Mouse (Mus musculus): ENCODE measurements around the gene Gm20390. TPM values are rescaled to one million over a fixed set of nuclear protein-coding genes. Genes with fewer than 3 reads are reported as not detected.
"Not testable (repeated sequence)": the region's sequence is repeated elsewhere in the genome, so short reads cannot be mapped to it uniquely, and the experiment has no call there.

Gm20390 gene
- total RNA-seq, 1 experiment from 2014 or later, result 1.9 TPM

DNA sequence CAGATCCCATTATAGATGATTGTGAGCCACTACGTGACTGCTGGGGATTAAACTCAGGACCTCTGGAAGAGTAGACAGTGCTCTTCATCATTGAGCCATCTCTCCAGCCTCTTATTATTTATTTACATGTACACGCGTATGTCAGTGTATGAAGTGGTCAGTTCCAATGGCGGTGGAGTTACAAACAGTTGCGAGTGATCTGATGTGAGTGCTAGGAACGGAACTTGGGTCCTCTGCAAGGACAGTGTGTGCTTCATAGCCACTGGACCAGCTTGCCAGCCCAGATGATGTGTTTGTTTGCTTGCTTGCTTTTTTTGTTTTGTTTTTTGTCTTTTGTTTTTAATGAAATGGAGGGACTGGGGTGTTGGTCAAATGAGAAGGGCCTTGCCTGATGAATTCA is 1.1 kb upstream of the Gm20390 start:
- ATAC-seq (replicated peaks; ENCODE audit: insufficient number of reproducible peaks, low FRiP score, low TSS enrichment, poor library complexity, severe bottlenecking), result no peak

DNA sequence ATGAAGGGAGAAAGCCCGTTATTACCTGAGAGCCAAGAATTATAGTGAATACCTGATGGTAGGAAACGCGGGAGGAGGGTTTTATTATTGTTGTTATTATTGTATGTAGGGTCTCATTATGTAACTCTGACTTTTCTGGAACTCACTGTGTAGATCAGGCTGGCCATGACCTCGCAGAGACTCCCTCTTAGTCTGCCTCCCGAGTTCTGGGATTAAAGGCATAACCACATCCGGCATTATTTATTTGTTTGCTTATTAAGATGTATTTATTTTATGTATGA is 695 bp upstream of the Gm20390 start:
- no peak for ATAC-seq (replicated peaks; ENCODE audit: insufficient number of reproducible peaks, low FRiP score, low TSS enrichment, poor library complexity, severe bottlenecking)

DNA sequence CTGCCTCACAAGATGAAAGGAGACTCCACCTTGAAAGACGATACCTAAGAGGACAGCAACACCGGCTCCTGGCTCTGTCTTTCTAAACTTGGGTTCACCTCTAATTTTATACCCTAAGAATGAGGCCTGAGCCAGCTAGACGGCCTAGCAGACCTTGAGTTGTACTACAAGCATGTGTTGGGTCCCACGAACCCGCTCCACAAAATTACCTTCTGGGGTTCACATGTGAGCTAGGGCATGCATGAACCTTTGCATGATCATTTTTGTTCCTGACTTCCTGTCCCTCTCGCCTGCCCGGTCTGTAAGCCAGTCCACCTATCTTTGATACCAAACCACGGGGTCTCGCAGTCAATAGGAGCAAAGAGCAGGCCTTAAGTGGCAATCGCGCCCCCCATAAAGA is 712 bp downstream of the Gm20390 start:
- no peak for ATAC-seq (replicated peaks; ENCODE audit: insufficient number of reproducible peaks, low FRiP score, low TSS enrichment, poor library complexity, severe bottlenecking)

DNA sequence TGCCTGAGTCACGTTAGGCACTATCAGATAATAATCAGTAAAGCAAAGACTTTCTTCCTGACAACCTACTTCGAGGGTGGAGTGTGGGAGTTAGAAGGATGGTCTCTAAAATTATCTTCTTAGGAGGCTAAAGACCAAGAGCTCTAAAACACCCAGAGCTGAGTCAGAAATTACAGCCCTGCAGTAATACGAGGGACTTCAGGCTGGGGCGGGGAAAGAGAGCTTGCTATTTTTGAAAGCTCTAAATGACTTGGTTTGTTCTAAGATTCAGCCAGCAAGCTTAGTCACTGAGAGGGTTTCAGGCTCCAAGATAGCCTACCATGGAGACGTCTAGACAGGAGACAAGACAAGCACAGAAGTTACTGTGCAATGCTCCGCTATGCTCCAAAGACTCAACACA is 2.7 kb downstream of the Gm20390 start:
- ATAC-seq (replicated peaks; ENCODE audit: insufficient number of reproducible peaks, low FRiP score, low TSS enrichment, poor library complexity, severe bottlenecking), result no peak

DNA sequence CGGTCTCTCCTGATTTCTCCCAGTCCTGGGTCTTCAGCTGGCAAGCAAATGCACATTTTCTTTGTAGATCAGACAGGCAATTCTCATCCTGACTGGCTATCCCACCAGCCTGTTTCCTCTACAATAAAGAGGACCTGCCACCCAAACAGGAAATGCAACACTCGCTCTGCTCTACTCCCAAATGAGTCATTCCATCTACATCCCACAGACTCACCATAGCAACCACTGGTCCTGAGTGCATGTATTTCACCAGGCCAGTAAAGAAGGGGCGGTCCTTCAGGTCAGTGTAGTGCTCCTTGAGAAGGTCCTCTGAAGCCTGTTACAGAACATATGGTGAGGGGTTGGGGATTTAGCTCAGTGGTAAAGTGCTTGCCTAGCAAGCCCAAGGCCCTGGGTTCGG is 5.1 kb downstream of the Gm20390 start:
- ATAC-seq (replicated peaks; ENCODE audit: insufficient number of reproducible peaks, low FRiP score, low TSS enrichment, poor library complexity, severe bottlenecking), result peak; percentile 64

DNA sequence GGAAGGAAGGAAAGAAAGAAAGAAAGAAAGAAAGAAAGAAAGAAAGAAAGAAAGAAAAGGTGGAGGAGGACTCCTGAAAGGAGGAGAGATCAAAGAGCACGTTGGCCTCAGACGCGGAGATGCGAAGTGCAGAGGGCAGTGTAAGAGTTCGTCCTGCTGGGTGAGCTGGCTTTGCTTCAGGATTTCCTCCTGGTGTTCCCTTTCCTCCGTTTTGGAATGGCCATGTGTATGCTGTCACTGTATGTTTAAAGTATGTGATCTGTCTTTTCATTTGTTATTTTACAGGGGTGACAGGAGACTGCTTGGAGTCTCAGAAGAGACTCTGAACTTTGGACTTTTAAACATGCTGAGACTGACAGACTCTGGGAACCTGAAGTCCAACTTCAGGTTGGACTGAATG is 6.6 kb downstream of the Gm20390 start:
- no peak for ATAC-seq (replicated peaks; ENCODE audit: insufficient number of reproducible peaks, low FRiP score, low TSS enrichment, poor library complexity, severe bottlenecking)

DNA sequence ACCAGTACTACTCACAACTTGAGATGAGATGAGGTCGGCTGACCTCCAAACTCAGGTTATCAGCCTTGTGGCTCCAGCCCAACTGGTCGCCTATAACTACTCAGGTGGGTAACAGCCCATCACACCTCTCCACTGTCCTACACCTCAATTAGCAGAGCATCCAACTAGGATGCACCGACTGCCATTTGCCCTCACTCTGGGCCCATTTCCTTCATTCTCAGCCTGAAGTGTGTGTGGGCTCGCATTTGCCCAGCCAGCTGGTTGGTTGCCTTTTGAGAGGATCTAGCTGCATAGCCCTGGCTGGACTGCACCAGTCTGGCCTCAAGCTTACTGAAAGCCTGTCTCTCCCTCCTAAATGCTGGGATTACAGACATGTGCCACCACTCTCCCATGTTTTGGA is 10.3 kb downstream of the Gm20390 start:
- no peak for ATAC-seq (replicated peaks; ENCODE audit: insufficient number of reproducible peaks, low FRiP score, low TSS enrichment, poor library complexity, severe bottlenecking)

DNA sequence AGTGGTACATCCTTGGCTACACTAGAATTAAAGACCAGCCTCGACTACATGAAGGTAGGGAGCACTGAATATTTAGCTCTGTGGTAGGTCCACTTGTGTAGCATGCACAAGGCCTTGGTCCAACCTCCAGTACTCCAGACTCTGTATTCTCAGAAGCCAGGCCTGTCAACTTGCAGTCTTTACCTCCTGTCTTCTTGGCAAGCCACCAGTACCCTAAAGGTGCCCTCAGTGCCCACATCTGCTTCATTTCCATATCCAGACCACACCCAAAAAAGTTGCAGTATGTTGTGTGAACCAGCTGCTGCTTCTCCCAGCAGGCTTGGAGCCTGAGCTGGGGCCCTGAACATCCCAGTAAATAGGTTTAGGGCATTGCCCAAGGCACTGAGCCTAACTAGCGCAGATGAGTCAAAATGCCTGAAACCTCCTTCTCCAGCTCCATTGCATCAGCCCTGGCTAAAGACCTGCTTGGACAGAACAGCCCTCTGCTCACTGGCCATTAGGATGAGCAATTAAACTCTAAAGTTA is 11.0 kb downstream of the Gm20390 start:
- ATAC-seq (replicated peaks; ENCODE audit: insufficient number of reproducible peaks, low FRiP score, low TSS enrichment, poor library complexity, severe bottlenecking), result no peak

DNA sequence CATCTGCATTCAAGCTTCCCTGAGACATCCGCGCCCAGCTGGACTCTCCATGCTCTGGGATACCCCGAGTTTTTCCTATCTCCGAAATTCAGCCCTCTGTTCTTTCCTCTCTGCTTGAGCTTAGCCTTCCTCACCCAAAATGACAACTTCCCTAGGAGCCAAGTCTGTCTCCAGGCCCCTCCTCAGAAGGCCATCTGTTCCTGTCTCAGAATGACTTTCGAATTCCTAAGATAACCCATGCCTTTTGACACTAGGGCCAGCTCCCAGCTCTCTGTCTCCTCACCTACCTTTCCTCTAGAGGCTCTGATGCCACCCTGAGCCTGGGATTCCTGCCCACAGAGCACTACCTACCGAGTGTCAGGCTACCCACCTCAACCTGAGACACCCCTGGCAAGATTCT is 11.9 kb downstream of the Gm20390 start, which contains the start of gene Nme2:
Gene Nme2, minus strand, starts transcription at position 101 of the 400 bp plus-strand sequence.
- ATAC-seq (replicated peaks; ENCODE audit: insufficient number of reproducible peaks, low FRiP score, low TSS enrichment, poor library complexity, severe bottlenecking), result 0 out of 2 replicates have a peak, but pooled peaks have one; percentile 3

DNA sequence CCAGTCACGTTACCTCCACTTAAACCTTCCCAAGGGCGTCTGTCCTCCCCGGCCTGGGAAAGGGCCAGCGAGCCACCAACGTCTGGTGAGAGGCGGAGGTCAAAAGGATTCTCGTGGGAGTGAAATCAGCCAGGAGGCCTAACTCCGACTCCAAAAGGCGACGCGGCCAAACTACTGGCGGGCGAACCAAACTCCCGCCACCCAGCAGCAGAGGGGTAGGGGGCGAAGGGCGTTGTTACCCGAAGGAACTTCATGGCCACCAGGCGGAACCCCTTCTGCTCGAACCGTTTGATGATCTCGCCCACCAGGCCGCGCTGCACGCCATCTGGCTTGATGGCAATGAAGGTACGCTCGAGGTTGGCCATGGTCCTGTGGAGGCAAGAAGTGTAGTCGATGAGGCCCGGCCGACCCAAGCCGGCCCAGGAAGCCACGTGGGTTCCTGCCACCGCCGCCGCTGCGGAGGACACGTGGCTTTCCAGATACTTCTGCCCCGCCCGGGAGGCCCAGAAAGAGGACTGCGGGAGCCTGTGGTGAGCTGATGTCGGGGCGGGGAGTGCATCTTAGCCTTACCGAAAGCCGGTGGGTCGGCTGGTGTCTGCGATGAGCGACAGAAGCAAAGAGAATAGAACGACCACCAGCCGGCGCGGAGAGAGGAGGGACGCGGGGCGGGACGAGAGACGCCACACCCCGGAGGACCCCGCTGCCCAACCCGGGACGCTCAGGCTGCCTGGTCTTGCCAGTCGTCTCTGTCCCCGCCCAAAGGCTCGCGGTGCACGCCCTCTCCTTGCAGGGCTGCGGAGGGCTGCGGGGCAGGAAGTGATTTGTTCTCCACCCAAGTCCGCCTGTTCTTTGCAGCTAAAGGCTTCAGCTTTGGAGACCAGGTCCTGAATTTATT is 12.6 kb downstream of the Gm20390 start:
- peak; percentile 94 for ATAC-seq (replicated peaks; ENCODE audit: insufficient number of reproducible peaks, low FRiP score, low TSS enrichment, poor library complexity, severe bottlenecking)

DNA sequence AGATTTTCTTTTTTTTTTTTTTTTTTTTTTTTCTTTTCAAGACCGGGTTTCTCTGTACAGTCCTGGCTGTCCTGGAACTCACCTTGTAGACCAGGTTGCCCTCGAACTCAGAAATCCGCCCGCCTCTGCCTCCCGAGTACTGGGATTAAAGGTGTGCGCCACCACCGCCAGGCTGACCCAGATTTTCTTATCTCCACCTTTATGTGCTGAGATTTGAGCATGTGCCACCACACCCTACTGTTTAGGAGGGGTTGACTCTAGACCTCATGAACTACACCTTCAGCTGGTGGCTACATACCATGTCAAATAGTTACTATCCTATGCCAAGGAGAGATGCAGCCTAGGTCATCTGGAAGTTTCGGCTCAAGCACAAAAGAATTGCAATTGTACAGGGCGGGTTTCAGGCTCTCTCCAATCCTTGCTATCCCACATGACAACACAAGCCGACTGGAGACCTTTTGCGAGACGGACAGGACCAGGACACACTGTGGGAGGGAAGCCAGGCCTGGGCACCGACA is 13.3 kb downstream of the Gm20390 start:
- no peak for ATAC-seq (replicated peaks; ENCODE audit: insufficient number of reproducible peaks, low FRiP score, low TSS enrichment, poor library complexity, severe bottlenecking)

DNA sequence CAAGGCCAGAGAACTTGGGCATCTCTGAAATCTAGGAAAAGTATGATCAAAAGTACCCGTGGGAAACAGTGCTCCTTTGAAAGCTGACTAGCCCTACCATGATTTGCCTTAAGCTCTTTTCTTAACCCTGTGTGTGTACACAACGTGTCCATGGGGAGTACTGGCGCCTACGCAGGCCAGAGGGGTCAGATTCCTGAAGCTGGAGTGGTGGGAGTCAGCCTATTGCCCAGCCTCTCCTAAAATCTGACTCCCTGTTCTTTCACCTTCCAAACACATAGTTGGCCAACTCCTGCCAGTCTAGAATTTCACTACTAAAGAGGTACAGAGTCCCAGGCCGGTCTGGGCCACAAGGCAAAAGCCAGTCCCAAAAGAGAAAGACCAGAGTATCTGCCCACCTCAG is 15.7 kb downstream of the Gm20390 start:
- ATAC-seq (replicated peaks; ENCODE audit: insufficient number of reproducible peaks, low FRiP score, low TSS enrichment, poor library complexity, severe bottlenecking), result no peak

DNA sequence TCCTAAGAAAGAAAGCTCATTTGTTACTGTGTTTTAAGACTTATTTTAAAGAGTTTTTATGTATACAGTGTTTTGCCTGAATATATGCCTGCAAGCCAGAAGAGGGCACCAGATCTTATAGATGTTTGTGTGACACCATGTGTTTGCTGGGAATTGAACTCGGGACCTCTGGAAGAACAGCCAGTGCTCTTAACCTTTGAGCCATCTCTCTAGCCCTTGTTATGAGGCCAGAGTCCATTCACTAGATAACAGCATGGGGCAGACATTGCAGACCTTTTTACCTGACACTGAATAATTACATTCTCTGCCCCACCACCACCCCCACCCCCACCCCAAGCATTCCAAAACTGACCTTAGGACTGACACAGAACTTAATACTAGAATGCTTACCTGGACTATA is 18.0 kb downstream of the Gm20390 start:
- ATAC-seq (replicated peaks; ENCODE audit: insufficient number of reproducible peaks, low FRiP score, low TSS enrichment, poor library complexity, severe bottlenecking), result no peak

DNA sequence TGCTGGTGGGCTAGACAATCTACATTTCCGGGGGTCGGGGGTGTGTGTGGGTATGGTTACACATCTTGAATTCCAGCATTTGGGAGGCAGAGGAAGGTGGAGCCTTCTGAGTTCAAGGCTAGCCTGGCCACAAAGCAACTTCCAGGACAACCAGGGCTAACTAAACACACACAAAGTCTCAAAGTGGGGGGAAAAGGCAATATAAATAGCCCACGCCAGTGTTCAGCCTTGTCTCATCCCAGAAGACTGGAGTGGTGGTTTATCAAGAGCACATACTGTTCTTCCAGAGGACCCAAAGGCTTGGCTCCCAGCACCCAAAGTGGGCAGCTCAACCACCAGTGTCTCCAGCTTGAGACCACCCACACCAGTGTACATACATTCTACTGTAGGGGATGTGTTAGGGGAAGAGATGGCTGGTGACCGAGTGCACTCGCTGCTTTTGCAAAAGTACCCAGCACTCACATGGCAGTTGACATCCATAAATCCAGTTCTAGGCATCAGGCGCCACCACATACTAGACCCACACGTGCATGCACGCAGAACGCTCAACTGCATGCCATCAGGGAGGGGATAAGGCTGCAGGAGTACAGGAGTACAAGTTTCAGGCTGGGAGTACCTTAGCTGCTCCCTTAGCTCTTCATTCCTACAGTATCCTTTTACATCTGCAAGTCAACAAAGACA is 19.1 kb downstream of the Gm20390 start:
- ATAC-seq (replicated peaks; ENCODE audit: insufficient number of reproducible peaks, low FRiP score, low TSS enrichment, poor library complexity, severe bottlenecking), result no peak

DNA sequence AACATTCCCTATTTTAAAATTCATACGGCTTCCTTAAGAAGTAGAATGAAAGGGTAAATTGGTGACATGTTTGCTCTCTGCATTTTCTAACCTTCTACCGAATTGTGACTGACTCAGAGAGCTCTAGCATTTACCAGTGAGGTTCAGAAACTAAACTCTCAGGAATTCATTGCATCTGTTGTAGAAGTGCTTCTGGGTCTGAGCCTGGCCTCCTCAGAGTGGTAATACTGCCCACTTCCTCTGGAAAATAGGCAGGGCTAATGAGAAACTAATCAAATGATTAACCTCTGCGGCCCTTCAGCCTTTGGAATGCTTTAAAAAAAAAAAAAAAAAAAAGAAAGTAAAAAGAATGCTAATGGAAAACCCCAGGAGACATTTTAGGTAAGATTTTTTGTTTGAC is 23.1 kb downstream of the Gm20390 start:
- no peak for ATAC-seq (replicated peaks; ENCODE audit: insufficient number of reproducible peaks, low FRiP score, low TSS enrichment, poor library complexity, severe bottlenecking)

DNA sequence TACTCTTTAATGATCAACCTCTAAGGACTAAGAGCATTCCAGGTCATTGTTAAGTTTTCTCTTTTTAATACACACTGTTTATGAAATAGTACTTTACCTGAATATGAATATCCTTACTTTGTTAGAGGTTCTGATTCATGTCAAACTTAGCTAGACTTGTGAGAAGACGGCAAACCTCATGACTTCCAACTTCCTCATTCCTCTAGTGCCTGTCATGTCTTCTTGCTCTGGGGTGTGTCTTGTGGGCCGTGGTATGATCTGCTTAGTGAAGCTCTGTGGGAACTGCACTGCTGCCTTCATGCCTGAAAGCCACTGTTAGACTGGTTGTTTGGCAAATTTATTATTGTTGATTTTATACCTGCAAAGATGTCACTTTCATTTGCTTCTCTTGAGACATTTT is 27.2 kb downstream of the Gm20390 start:
- 0 out of 2 replicates have a peak, but pooled peaks have one; percentile 70 for ATAC-seq (replicated peaks; ENCODE audit: insufficient number of reproducible peaks, low FRiP score, low TSS enrichment, poor library complexity, severe bottlenecking)

DNA sequence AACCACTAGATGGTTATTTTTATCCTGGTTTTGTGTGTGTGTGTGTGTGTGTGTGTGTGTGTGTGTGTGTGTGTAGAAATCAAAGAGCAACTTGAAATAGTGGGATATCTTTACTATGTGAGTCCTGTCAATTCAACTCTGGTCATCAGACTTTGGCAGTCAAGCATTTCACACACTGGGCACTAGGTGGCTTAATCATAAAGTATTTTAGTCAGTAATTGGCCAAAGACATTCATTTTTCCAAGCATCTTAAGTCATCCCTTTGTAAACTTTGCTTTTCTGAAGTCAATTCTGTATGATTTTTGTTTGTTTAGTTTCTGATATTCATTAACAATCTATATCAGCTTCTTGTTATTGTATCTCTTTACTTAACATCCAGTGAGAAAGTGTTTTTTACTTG is 39.0 kb downstream of the Gm20390 start:
- no peak for ATAC-seq (replicated peaks; ENCODE audit: insufficient number of reproducible peaks, low FRiP score, low TSS enrichment, poor library complexity, severe bottlenecking)

DNA sequence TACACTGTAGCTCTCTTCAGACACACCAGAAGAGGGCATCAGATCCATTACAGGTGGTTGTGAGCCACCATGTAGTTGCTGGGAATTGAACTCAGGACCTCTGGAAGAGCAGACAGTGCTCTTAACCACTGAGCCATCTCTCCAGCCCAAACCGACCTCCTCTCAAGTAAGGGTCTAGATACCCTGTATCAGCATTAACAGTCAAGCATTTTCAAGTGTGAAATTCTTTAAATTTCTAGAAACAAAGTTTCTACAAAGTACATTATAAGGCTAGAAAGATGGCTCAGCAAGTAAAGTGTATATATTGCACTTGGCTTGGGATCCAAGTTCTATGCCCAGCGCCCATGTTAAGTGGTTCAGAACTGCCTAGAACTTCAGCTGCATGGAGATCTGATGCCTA is 53.1 kb downstream of the Gm20390 start:
- not testable (repeated sequence) for ATAC-seq (replicated peaks; ENCODE audit: insufficient number of reproducible peaks, low FRiP score, low TSS enrichment, poor library complexity, severe bottlenecking)

DNA sequence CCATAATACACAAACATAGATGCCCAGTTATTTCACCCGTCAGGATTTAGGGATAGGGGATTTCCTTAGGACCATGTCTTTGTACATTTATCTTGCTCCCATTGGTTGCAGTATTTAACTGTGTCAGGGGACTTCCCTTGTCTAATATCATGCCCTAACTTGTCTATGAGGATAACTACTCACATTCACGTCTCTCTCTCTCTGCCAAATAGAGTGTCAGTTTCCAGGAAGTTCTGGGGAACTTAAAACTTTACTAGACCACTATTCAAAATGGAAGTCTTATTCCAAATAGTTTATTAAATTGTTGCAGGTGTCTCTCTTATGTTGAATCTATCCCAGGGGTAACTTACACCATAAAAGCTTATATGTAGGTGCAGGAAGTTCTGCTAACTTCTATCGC is 56.5 kb downstream of the Gm20390 start:
- no peak for ATAC-seq (replicated peaks; ENCODE audit: insufficient number of reproducible peaks, low FRiP score, low TSS enrichment, poor library complexity, severe bottlenecking)

DNA sequence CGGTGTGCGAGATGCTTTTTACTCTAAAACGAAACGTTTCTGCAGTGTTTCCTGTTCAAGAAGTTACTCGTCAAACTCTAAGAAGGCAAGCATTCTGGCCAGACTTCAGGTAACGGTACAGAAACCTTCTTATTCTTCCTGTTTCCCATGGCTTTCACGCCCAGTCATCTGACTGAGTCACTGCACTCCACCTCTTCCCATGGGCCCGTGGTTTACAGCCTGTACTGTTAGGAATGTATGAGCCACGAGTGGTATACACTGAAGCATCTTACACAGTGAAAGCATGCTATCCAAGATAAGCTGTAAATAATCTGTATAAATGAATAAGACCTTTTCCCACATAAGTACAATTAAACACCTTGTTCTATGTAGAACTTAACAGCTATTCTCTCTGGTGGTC is 59.3 kb downstream of the Gm20390 start:
- ATAC-seq (replicated peaks; ENCODE audit: insufficient number of reproducible peaks, low FRiP score, low TSS enrichment, poor library complexity, severe bottlenecking), result no peak
